Mouse (Mus musculus) granulocyte monocyte progenitor cell, adult 5-6 weeks (primary cell): ENCODE results near the gene Ttc16. TPM values are rescaled to one million over a fixed set of nuclear protein-coding genes. Genes with fewer than 3 reads are reported as not detected.
A peak's percentile ranks its signal among the peaks of the same experiment; 100 is the strongest.

Source experiments
- ATAC-seq: replicated peaks from 2 replicates; pipeline ENCODE4 v1.8.0; 2016; ENCODE audit warnings: mild to moderate bottlenecking, moderate TSS enrichment, inconsistent platforms; ENCODE audit not compliant: poor library complexity, severe bottlenecking
- total RNA-seq, 2 experiments: library from RNA; stranded (forward) in 1 of 2; stranded (reverse) in 1 of 2; fragments of 200-712, 200-1000 nt in 1 of 2; fragments of >200 nt in 1 of 2; fragmentation: Nextera tagmentation in 1 of 2; gene quantifications; 2 replicates each; pipeline ENCODE4 v1.2.3; 2014 to 2017

Ttc16 gene
- total RNA-seq, 2 experiments from 2014 or later = 0.26 TPM; not detected in 1

DNA sequence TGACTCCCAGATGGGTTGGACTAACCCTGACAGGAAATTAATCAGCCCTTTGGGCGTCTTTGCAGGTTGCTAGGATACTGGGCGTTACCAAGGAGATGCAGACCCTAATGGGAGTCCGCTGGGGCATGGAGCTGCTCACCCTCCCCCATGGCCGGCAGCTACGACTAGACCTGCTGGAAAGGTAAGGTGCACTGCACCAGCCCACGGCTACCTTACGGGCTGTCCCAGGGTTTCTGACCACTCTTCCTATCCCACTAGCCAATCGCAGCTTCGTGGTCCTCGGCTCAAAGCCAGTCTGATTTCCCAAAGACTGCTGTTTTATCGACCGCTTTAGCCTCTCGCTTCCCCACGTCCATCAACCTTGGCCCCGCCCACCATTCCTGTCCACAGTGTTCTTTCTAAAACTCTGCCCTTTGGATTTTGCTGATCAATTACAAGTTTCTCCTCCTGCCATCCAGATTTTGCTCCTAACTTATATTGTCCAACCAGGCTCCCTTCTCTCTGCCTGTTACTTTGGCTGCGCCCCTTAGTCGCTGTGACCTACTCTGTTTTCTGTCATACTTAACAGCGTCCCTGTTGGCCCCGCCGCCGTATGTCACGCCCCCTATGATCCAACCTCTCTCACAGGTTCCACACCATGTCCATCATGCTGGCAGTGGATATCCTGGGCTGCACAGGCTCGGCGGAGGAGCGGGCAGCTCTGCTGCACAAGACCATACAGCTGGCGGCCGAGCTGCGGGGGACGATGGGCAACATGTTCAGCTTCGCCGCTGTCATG, 24.4 kb downstream of the Ttc16 start:
- no peak for ATAC-seq

DNA sequence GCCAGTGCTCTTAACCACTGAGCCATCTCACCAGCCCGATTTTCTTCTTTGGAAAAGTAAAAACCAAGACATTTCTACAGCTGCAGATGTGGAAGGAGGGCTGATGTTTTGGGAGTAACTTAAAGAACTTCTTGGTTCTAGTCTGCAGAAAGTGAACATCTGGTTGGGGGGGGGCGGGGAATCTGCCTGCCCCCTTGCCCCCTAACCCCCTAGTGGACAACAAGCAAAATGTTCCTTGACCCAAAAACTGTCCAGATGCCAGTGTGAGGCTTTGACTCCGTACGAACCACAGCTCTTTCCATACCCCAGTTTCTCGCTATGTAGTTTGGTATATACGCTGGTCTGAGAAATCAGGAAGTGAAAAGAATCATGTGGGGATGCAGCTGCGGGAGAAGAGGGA, 25.2 kb downstream of the Ttc16 start:
- ATAC-seq = 0 out of 2 replicates have a peak, but pooled peaks have one; percentile 42

DNA sequence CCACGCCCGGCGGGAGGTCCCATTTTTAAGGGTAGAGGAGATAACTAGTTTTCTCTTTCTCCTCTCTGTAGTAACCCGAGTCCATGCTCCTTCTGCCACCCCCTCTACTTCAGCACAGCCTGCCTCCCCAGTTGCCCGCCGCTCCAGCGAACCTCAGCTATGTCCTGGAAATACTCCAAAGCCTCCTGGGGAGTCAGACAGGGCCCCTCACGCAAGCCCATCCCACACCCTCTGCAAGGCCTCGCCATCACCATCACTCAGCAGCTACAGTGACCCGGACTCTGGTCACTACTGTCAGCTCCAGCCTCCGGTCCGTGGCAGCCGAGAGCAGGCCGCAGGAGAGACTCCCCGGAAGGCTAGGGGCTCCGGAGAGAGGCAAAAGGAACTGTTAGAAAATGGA, 26.4 kb downstream of the Ttc16 start:
- no peak for ATAC-seq

DNA sequence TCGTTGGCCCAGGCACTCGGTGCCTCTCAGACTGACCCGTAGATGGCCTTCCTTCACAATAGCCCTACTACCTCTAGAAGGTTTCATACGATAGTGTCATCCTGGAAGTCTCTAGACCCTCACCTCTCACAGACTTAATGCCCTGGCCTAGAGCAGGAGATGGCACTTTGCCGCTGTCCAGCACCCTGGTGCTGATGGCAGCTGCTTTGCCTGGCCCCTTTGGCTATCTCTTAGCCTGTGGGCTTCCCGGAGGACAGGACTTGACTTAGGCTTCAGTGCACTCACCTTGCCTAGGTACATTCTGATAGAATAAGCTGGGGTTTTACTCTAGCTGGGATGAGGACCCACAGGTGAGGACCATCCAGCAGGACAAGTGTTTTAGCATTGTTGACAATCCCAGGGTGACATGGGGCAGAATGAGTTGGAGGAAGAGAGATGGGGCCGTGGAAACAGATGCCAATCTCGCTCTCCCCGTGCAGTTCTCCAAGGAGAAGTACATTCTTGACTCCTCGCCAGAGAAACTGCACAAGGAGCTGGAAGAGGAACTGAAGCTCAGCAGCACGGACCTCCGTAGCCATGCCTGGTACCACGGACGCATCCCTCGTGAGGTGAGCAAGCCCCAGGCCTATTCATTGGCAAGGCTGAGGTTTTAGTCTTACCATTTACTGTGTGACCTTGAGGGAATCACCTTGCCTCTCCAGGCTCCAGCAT, 31.0 kb downstream of the Ttc16 start:
- peak; percentile 53; the same call in 1 of the 2 replicates for ATAC-seq

DNA sequence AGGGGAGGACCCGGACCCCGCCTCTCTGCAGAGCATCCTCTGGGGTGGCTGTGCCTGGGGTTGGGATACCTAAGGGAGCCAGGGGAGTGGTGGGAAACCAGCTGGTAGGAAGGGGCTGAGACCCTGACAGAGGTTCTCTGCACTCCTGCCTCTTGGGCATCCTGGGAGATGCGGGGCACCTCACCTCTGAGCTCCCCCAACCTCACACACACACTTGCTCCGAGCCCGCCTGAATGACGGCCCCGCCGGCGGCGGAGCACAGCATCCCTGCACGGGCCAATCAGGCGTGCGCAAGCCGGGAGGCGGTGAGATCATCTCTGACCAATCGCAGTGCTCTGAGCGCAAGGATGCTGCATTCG, 33.3 kb downstream of the Ttc16 start:
- ATAC-seq = no peak

DNA sequence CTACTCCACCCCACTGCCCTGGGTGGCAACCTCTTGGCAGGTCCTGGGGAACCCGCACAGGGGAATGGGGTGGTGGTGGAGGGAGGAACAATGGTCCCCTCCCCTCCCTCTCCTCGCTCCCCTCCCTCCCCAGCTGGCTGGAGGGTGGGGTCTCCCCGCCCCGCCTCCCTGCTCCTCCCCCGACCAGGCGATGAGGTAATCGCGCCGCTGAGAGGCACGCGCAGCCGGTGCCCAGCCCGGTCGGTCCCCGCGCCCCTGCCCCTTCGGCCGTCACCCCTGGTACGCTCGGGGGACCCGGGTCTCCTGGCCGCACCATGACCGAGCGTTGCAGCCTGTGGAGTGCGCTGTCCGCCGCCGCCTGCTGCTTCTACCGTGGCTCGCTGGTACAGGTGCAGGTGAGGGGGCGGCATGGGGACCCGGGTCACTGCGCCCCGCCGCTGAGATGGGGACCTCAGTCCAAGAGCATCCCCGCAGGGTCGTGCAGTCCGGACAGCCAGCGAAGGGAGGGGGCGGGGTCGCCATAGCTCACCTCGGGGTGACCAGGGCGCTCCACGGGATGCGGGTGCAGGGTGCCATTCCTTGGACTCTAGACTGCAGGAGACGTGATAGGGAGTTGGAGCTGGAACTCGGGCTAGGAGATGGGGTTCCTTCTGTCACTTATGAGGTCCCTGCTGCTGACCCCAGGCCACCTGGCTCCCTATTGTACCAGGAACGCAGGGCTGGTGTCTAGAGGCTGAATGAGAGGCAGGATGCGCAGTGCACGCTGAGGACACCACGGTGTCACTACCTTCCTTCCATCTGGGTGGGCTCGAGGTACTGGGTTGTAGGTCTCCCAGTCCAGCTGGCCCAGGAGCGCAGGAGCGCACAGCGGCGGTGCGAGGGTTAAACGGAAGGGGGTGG, 33.9 kb downstream of the Ttc16 start:
- ATAC-seq = no peak

DNA sequence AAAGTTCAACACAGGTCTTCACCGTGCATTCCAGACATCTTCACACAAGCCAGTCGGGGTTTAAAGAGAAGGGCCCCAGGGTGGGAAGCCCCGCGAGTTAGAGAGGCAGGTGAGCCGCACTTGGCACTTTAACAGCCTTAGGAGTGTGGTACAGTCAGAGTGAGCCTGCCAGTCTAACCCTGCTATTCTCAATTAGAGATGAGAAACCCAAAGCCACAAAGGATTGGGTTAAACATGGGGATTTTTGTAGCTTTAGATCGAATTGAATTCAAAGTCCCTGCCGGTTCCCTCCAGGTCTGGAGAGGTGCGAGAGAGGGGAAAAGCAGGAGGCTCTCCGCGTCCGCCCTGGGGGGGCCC, 34.5 kb downstream of the Ttc16 start, which contains the start of gene 6330409D20Rik:
Gene 6330409D20Rik (minus strand): TSS at position 101 of the 357 bp plus-strand sequence.
- ATAC-seq = no peak

DNA sequence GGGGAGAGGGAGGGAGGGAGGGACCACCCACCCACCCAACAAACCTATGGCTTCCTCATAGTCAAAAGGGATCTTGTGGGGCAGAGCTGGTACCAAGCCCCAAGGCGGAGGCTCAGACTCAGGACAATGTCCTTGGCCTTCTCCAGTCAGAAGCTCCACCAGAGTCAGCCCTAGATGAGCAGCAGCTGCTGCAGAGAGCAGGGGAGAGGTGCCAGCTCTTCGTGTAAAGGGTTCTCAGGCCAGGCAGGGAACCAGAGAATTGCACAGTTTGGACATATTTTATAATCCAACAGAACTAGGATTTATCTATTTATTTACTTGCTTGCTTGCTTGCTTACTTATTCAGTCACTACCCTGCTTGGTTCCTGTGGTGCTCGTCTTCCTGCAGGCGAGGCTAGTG, 36.1 kb downstream of the Ttc16 start:
- no peak for ATAC-seq

DNA sequence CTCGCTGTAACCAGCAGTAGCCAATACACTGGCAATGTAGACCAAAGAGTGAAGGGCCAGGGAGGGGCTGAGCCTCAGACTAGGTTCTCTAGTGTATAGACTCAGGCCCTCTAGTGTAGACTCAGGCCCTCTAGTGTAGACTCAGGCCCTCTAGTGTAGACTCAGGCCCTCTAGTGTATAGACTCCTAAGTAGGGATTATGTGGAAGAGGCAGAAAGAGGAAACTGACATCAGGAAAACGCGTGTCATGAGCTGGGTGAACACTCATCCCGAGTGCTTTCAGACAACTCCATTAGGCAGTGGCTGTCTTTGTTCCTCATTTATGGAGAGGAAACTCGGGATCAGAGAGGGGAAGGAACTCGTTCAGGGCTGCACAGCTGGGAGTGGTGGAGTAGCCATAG, 38.4 kb downstream of the Ttc16 start:
- ATAC-seq = peak; percentile 58

DNA sequence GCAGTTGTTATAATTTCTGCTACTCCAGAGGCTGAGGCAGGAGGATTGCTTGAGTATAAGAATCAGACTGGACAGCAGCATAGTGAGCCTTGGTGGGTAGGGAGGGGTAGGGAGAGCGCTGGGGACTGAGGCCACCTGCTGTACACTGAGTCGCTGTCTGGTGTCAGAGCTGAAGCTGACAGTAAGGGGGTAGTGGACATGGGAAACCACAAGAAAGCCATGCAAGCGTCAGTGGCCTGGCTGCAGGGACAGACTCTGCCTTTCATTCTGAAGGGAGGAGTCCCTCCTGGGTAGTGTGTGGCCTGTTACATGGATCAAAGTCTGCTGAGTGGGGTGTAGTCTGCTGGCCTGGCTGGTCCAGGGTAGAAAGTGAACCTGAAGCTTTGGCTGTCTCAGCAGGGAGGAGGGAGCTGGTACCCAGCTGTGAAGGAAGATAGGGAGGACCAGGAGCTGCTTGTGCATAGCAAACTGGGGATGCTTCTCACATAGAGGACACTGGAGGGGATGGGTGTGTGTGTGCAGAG, 39.1 kb downstream of the Ttc16 start:
- ATAC-seq = no peak

DNA sequence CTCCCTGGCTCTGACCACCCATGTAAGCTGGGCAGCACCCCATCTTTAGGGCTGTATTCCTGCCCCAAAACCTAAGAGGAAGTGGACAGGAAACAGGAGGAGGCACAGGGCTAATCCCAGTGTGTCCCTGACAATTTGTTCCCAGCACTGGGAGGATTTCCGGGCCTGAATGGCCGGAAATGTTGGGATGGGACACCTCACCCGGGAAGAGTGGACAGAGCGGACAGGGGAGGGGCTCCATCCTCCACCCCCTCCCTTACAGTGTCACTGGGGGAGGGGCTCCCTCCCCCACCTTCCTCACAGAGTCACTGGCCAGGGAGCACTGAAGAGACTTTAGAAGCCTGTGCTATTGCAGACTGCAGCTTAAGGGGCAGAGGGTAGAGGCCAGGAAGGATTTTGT, 40.5 kb downstream of the Ttc16 start:
- no peak for ATAC-seq

DNA sequence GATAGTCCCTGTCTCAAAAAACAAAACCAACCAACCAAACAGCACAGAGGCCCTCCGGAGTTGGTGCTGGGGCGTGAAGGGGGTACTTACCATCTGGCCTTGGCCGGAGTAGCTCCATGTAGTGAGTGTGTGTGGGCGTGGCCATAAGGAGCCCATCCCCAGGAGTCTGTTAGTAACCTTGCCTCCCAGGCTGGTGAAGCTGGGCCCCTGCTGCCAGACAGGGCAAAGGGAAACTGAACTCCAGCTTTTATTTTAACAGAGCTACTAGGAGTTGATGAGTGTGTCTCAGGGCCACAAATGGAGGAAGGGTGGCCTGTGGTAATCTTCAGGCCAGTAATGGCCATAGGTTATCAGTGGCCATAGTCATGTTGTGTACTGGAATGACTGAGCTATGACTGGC, 41.0 kb downstream of the Ttc16 start:
- ATAC-seq = no peak

DNA sequence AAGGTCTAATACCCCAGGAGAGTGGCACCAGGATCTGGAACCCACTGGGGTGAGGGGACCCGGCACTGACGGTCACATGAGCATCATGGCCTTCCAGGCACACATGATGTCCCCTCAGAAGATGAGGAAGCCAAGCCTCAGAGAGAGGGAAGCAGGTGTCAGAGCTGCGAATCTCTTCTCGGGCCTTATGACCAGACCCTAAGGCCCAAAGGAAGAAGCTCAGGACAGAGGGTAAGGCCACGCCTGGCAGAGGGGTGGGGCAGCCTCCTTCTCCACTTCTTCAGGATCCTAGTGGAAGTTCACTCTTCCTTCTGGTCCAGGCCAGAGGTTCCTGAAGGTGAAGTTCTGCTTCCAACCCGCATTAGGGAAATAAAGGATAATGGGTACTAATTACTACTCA, 42.7 kb downstream of the Ttc16 start:
- ATAC-seq = no peak

DNA sequence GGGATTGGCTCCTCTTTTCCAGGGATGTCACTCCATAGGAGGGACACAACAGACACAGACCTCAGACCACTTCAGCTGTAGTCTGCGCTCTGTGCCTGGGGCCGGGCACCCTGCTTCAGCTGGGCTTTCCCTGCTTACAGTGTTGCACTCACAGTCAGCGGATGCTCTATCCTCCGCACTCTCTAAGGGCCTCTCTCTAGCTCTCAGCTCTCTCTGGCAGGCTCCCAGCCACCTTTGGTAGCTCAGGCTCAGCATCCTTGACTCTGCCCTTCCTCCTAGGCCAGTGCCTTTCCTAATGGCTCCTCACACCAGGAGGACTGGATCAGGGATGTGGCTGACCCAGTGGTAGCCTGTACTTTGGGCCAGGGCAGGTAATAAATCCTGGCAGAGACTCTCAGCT, 43.5 kb downstream of the Ttc16 start:
- no peak for ATAC-seq

DNA sequence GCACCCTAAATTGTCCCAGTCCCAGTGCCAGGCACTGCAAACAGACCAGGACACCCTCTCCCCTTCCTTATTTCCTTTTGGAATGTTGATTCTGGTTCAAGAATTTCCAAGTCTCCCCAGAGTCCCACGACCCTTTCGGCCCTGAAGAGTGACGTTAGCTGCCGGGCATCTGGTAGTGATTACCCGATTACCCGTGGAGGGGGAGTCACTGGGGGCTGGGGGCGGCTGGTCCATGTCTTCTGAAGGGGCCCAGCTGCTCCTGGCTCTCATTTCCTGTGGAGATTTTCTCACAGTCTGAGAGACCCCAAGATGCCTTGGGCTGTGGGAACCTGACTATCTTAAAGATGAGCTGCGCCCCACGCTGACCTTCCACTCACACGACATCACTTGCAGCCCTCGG, 44.6 kb downstream of the Ttc16 start:
- no peak for ATAC-seq

DNA sequence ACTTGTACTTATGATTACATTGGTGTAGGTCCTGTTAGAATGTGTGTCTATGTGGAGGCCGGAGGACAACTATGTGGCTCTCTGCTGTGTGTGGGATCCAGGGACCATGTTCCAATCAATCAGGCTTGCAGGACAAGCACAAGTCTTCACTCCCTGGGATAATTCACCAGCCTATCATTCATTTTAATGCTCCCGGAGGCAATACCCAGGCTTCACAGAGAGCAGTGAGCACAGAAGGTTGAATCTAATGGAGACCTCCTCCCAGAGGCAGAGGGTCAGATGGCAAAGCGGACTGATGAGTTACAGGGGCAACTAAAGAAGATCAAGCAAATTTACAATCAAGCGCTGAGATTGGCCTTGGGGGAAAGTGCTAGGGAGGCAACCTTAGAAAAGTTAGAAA, 45.9 kb downstream of the Ttc16 start:
- no peak for ATAC-seq

DNA sequence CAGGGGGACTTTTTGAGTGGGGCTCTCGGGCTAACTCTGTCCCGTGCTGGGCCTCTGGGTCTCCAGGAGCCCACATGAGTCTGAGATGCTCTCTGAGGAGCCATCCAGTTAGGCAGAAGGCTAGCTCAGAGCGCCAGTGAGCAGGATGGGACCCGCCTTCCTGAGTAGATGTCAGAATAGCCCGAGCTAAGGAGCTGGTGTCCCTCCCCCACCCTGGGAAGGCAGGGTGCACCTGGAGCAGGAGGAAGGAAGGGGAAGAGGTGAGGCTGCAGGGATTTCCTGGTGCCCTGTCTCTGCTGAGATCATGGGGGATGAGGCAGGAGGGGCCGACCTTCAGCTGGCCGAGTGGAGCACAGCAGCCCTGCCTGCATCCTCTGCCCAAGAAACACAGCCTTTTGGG, 47.0 kb downstream of the Ttc16 start:
- ATAC-seq = no peak

DNA sequence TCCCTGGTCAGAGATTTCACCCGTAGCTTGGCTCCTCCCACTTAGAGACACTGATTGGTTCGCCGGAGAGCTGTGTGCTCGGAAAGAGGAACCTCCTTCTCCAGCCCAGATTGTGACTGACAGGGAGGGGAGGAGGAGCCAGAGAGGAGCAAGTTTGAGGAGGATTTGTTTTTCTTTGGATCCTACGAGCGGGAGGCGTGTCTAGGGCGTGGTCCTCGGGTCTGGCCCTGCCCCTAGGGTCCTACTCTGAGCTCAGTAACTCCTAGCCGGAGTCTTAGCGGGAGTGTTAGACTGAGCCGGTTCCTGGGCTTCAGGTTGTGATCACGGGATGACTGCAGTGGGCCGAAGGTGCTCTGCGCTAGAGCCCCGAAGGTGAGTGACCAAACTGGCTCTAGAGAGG, 48.0 kb downstream of the Ttc16 start:
- peak; percentile 99 for ATAC-seq

DNA sequence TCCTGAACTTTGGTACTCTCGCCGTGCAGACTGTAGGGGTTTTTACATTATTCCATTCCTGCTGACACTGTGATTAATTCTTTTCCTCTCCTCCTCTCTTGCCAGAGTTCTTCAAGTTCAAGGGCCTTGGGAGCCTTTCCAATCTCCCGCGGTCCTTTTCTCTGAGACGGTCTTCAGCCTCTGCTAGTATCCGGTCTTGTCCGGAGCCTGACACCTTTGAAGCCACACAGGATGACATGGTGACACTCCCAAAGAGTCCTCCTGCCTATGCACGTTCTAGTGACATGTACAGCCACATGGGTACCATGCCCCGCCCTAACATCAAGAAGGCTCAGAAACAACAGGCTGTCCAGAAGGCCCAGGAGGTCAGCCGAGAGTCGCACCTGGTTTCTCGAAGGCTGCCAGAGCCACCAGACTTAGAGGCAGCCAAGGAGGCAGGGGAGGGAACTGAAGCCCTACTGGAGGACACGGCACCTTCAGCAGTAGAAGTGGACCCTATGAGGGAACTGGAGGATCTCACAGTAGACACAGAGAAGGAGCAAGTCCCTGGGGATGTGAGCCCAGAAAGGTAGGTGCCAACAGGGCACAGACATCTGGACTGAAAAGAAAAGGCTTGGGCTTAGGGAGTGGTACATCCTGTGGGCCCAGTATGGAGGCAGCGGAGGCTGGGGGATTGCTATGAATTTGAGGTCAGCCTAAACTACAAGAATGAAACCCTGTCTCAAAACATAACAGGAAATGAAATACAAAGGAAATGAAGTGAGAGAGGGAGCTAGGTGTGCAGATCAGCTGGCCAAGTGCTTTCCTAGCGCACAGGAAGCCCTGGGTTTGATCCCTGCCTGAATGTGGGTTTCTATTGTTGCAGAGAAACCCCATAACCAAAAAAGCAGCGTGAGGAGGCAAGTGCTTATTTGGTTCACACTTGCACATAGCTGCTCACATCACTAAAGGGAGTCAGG, 50.3 kb downstream of the Ttc16 start:
- ATAC-seq = no peak

DNA sequence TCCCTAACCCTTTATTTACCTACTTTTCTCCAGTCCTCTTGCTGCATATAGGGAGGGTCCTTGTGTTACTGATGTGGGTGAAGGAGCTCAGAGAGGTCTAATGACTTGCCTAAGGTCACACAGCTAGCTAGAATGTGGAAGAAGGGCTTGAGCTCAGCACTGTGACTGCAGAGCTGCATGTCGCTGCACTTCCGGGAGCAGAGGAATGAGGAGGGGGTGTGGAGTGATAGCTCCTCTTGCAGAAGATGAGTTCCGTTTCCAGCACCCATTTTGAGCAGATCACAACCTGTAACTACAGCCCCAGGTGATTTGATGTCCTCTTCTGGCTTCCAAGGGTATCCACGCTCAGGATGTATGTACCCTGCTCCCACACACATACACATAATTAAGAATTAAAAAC, 51.3 kb downstream of the Ttc16 start:
- no peak for ATAC-seq
